Mouse (Mus musculus) lung, postnatal 0 days (tissue): ENCODE results near the gene Tgif1. TPM values are rescaled to one million over a fixed set of nuclear protein-coding genes. Genes with fewer than 3 reads are reported as not detected.
A peak's percentile ranks its signal among the peaks of the same experiment; 100 is the strongest.

ENCODE experiments used
- ATAC-seq: fragments of 200-750 bp; cut with Nextera tagmentation; 2 replicates; pipeline ENCODE4 v1.8.0; 2017; ENCODE audit warnings: moderate library complexity
- DNase-seq: peaks from one replicate; pipeline ENCODE4 v3.0.0-alpha.2; 2016; ENCODE audit warnings: low spot score
- H3K27ac ChIP-seq: fragments of 300-500 bp; sonication (generic); 2 replicates; pipeline ENCODE4 v1.5.1; 2014; ENCODE audit warnings: antibody characterized with exemption, mild to moderate bottlenecking, low read length, mixed read lengths
- H3K27me3 ChIP-seq: fragments of 300-500 bp; sonication (generic); replicated peaks from 2 replicates; pipeline ENCODE4 v1.6.1; 2014; ENCODE audit warnings: low read length, mixed read lengths; ENCODE audit not compliant: insufficient read depth
- H3K36me3 ChIP-seq: fragments of 300-500 bp; sonication (generic); 2 replicates; pipeline ENCODE4 v1.6.1; 2014; ENCODE audit warnings: low read length, mixed read lengths; ENCODE audit not compliant: insufficient read depth
- H3K4me1 ChIP-seq: fragments of 300-500 bp; sonication (generic); 2 replicates; pipeline ENCODE4 v1.6.1; 2014; ENCODE audit warnings: antibody characterized with exemption, low read depth, low read length, mixed read lengths; ENCODE audit not compliant: insufficient read depth
- H3K4me2 ChIP-seq: fragments of 300-500 bp; sonication (generic); replicated peaks from 2 replicates; pipeline ENCODE4 v1.6.1; 2014; ENCODE audit warnings: low read depth, mild to moderate bottlenecking, low read length, moderate library complexity, mixed read lengths
- H3K4me3 ChIP-seq: fragments of 300-500 bp; sonication (generic); 2 replicates; pipeline ENCODE4 v1.5.1; 2014; ENCODE audit warnings: low read depth, low read length
- H3K9ac ChIP-seq: fragments of 300-500 bp; sonication (generic); replicated peaks from 2 replicates; pipeline ENCODE4 v1.6.1; 2014; ENCODE audit warnings: low read depth, mild to moderate bottlenecking
- H3K9me3 ChIP-seq: fragments of 300-500 bp; sonication (generic); 2 replicates; pipeline ENCODE4 v1.6.1; 2016; ENCODE audit warnings: low read length, mixed read lengths
- CTCF ChIP-seq: IDR thresholded peaks from 2 replicates; pipeline ENCODE4 v1.5.1; 2016; ENCODE audit warnings: antibody characterized with exemption, mild to moderate bottlenecking
- EP300 ChIP-seq: IDR thresholded peaks from 2 replicates; pipeline ENCODE4 v1.6.1; 2016; ENCODE audit warnings: antibody characterized with exemption, mild to moderate bottlenecking, control low read depth
- WGBS: fragments of 180-500 bp; shearing (Covaris S2); extraction: QIAGEN DNeasy Blood & Tissue Kit; methylation state at CpG from one replicate; pipeline ENCODE4 v1.1.7; 2014; 5-methylcytosine and 5-hydroxymethylcytosine counted together
- polyA plus RNA-seq: library from polyadenylated mRNA; unstranded; fragments of >200 nt; fragmentation: Nextera tagmentation; extraction: Ambion mirVana; gene quantifications from 2 replicates; pipeline ENCODE4 v1.2.1, GENCODE M21; 2015

The Tgif1 gene
- polyA plus RNA-seq, 1 experiment from 2014 or later, result 45.2 TPM

- H3K36me3 ChIP-seq, result no peaks in the 10 kb centered on the region
- WGBS, result under 1% methylated on average over 43 of the region's 54 CpGs
- H3K27me3 ChIP-seq, result no peaks in the 10 kb centered on the region
- peak overlapping the region; percentile 98 for H3K27ac ChIP-seq
- H3K9me3 ChIP-seq, result no peaks in the 10 kb centered on the region
- DNase-seq (peak; percentile 94), ATAC-seq (peak; percentile 63)
- H3K4me1 ChIP-seq, result no peaks in the 10 kb centered on the region; the same call in 1 of the 2 replicates
- peak overlapping the region; percentile 62 for H3K4me3 ChIP-seq
- peak overlapping the region; percentile 94 for H3K4me2 ChIP-seq
- TF ChIP-seq EP300 (peak; percentile 32; the same call in 1 of the 2 replicates), CTCF (no peak)
- H3K9ac ChIP-seq, result peak overlapping the region; percentile 89
These were observed 2.1 kb downstream of the Tgif1 start for GRCm38 (mm10) chr17:70850996-70851991.

GRCm38 (mm10) chr17:70850233-70850995 lies 2.9 kb downstream of the Tgif1 start:
- no peak for ATAC-seq
- no peak for TF ChIP-seq CTCF
- no peak for TF ChIP-seq EP300
- Histone ChIP-seq H3K4me3 (peak overlapping the region; percentile 62), H3K27me3 (no peaks in the 10 kb centered on the region), H3K27ac (peak overlapping the region; percentile 98), H3K36me3 (no peaks in the 10 kb centered on the region), H3K4me2 (peak overlapping the region; percentile 94), H3K4me1 (no peaks in the 10 kb centered on the region; the same call in 1 of the 2 replicates), H3K9ac (peak overlapping the region; percentile 89), H3K9me3 (no peaks in the 10 kb centered on the region)
- under 1% methylated on average over 40 of the region's 40 CpGs for WGBS
- DNase-seq, result peak; percentile 76

- H3K9ac ChIP-seq, result peak overlapping the region; percentile 89
- H3K4me3 ChIP-seq, result peak overlapping the region; percentile 62
- DNase-seq (peak; percentile 96), ATAC-seq (0 out of 2 replicates have a peak, but pooled peaks have one; percentile 6)
- no peaks in the 10 kb centered on the region for H3K36me3 ChIP-seq
- no peaks in the 10 kb centered on the region for H3K9me3 ChIP-seq
- TF ChIP-seq CTCF (peak; percentile 53), EP300 (peak; percentile 54)
- WGBS, result under 1% methylated on average over 33 of the region's 33 CpGs
- no peaks in the 10 kb centered on the region for H3K27me3 ChIP-seq
- H3K4me1 ChIP-seq, result no peaks in the 10 kb centered on the region; the same call in 1 of the 2 replicates
- H3K27ac ChIP-seq, result peak overlapping the region; percentile 98
- H3K4me2 ChIP-seq, result peak overlapping the region; percentile 94
These were observed 3.7 kb downstream of the Tgif1 start for GRCm38 (mm10) chr17:70849399-70850232.

GRCm38 (mm10) chr17:70848511-70849398 lies 4.6 kb downstream of the Tgif1 start:
- Histone ChIP-seq H3K27ac (peak overlapping the region; percentile 98), H3K9ac (peak overlapping the region; percentile 89), H3K27me3 (no peaks in the 10 kb centered on the region), H3K4me2 (peak overlapping the region; percentile 94), H3K36me3 (peaks cover 3% of the 10 kb centered on the region), H3K4me3 (peak overlapping the region; percentile 62), H3K4me1 (no peaks in the 10 kb centered on the region; the same call in 1 of the 2 replicates), H3K9me3 (no peaks in the 10 kb centered on the region)
- ATAC-seq, result peak; percentile 3
- TF ChIP-seq CTCF (0 out of 2 replicates have a peak, but pooled peaks have one; percentile 5), EP300 (no peak)
- DNase-seq, result peak; percentile 89
- WGBS, result under 1% methylated on average over 23 of the region's 23 CpGs
